Mouse (Mus musculus): Measurements from ENCODE around the gene Ift57.
A peak's percentile ranks its signal among the peaks of the same experiment; 100 is the strongest.

DNA sequence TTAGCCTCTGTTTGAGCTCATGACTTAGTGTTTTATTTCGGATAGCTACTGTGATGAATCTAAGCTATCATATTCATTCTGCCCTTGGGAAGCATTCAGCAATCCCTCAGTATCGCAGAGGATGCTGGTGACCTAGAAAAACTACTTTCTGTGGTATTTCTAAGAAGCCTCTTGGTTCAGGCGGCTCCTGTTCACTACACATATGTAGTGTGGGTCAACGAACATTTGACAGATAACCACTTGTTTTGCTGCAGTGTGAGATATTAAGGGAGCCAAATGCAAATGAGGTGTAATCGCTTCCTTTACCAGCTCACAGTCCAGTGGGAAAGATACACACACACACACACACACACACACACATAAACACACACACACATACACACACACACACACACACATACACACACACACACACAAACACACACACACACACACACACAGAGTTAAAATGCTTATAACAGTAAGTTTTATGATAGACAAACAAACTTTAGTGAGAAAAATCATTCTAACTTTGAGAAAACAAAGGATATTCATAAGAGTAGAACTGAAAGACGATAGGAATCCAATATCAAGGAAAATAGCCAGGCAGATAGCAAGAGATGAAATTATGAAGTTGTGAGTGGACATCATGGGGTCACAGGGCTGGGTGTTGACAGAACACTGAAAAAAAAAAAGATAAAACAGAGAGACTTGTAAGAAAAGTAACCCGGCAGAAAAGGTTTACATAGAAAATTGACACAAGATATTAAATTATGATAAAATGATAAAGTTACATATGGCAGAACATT, 72.8 kb downstream of the Ift57 start:
- no peak for TF ChIP-seq CTCF (IDR thresholded peaks at IDR 0.05; ENCODE audit: low read depth)
- peak; percentile 96 for TF ChIP-seq EP300 (IDR thresholded peaks at IDR 0.05; ENCODE audit: low read depth)

Data from liver, embryonic 14.5 days (tissue).